Mouse (Mus musculus) thymus, postnatal 10 days (tissue): ENCODE results near the gene Ifitm5.

Experiments
- DNase-seq, 2 experiments: peaks; one replicate each; pipeline ENCODE4 v3.0.0; 2021; ENCODE audit warnings: low spot score in 2 of 2

Gene Ifitm5

GRCm38 (mm10) chr7:140941222-140942051, 8.7 kb downstream of the Ifitm5 start, which contains the start of gene Pgghg:
Gene Pgghg (plus strand): TSS chr7:140941391.
- DNase-seq: peak; percentile 66 to 76

- no peak for DNase-seq
These were observed 10.4 kb downstream of the Ifitm5 start for GRCm38 (mm10) chr7:140939669-140940171.

- DNase-seq: no peak
These were observed 11.2 kb downstream of the Ifitm5 start for GRCm38 (mm10) chr7:140938896-140939295.

DNA sequence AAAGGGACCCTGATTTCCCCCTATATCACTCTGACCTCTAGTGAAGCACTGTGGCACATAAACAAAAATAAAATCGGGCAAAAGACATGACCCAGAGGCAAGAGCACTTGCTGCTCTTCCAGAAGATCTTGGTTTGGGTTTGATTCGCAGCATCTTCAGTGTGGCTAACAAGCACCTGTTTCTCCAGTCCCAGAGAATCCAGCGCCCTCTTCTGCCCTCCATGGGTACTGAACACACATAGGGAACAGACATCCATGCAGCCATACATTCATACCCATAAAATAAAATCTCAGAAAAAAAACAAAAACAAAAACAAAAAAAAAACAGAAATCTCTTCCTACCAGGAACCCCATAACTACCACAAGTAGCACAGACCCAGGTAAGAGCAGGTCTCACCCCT, 11.7 kb downstream of the Ifitm5 start:
- no peak for DNase-seq

DNA sequence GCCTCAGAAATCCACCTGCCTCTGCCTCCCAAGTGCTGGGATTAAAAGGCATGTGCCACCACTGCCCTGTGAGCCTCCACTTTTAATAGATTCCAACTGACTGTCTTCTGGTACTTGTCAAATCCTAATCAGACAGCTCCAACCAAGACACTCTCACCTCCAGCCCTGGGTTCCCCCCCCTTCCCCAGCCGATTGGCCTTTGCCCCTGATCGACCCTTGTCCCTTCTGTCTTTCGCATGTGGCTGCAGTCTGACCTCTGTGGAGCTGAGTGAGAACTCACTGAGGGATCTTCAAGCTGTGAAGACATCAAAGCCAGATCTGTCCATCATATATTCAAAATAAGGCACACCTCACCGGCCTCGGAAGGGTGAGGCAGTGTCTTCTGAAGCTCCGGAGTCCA, 22.9 kb downstream of the Ifitm5 start:
- no peak for DNase-seq

DNA sequence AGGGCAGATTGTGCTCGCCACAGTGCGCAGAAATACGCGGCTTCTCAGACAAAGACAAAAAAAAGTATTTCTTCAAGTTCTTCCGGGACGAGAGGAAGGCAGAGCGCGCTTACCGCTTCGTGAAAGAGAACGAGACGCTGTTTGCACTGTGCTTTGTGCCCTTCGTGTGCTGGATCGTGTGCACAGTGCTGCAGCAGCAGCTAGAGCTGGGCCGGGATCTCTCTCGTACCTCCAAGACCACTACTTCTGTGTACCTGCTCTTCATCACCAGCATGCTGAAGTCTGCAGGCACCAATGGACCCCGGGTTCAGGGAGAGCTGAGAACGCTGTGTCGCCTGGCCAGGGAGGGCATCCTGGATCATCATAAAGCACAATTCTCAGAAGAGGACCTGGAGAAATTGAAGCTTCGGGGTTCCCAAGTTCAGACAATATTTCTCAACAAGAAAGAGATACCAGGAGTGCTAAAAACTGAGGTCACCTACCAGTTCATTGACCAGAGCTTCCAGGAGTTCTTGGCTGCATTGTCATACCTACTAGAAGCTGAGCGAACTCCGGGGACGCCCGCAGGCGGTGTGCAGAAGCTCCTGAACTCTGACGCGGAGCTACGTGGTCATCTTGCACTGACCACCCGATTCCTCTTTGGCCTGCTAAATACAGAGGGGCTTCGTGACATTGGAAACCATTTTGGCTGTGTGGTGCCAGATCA, 26.9 kb downstream of the Ifitm5 start:
- no peak for DNase-seq

- DNase-seq: no peak
These were observed 27.6 kb downstream of the Ifitm5 start for GRCm38 (mm10) chr7:140922398-140923069.

- no peak for DNase-seq
These were observed 28.7 kb downstream of the Ifitm5 start for GRCm38 (mm10) chr7:140921225-140921975.

GRCm38 (mm10) chr7:140920418-140921029, 29.6 kb downstream of the Ifitm5 start, which contains the start of gene Nlrp6:
Gene Nlrp6 (plus strand): TSS chr7:140920902.
- no peak for DNase-seq

GRCm38 (mm10) chr7:140919911-140920310, 30.2 kb downstream of the Ifitm5 start:
- no peak for DNase-seq

DNA sequence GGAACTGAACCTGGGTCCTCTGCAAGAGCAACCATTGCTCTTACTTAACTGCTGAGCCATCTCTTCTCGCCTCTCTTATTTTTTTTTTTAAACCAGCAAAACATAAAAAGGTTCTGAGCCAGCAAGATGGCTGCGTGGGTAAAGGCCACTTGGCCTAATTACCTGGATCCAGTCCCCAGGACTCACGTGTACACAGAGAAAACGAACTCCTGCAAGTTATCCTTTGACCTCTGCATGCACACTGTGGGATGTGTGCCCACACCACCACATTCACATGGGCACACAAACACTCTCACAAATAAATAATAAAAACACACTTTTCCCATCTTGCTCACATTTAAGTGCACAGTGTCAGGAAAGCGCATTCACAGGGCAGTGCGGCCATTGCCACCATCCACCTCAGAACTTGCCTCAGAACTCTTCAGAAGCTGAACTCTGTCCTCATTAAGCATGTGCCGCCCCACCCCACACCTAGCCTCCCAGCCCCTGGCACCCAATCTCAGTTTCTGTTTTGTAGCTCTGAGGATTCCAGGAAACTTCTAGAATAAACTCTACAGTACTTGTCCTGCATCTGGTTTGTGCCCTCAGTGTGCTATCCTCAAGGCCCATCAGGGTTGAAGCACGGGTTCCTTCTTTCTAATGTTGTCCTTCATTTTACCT, 35.9 kb downstream of the Ifitm5 start:
- no peak for DNase-seq

GRCm38 (mm10) chr7:140912846-140913482, 37.1 kb downstream of the Ifitm5 start:
- no peak for DNase-seq

DNA sequence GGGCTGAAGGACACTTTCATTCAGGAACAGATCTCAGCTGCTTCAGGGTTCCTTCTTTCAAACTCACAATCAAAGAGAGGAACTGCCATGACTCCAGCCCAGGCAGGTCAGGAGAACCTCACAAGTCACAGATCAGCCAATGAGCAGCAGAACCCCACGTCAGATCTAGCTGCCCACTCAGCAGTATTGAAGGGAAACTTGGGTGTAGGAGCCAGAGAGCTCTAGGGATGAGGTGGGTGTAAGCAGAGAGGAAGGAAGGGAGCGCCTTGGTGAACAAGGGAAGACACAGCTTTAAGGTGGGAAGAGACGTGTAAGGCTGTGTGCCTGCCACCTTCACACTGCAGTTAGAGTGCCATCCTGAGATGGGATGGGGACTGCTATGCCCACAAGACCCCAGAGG, 37.8 kb downstream of the Ifitm5 start:
- no peak for DNase-seq

- peak; percentile 63 to 78 for DNase-seq
These were observed 41.4 kb downstream of the Ifitm5 start for GRCm38 (mm10) chr7:140908634-140909107.

DNA sequence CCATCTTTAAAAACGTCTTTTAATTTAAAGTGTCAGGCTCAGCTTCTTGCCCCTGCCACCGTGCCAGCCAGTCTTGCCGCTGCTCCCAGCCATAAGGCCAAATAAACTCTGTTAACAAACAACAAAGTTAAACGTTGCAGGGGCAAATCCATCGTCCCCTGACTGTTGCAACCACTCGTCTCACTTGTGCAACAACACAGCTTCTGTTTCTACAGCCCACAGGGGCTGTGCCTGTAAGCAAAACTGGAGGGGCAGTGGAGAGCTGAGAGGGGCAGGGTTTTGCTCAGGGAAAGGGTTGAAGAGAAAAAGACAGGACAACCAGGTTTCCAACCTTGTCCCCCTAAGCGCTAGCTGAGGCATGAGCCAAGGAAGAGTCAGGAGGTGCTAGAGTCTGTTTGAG, 41.9 kb downstream of the Ifitm5 start:
- no peak for DNase-seq

- no peak for DNase-seq
These were observed 42.4 kb downstream of the Ifitm5 start for GRCm38 (mm10) chr7:140907697-140908096.

DNA sequence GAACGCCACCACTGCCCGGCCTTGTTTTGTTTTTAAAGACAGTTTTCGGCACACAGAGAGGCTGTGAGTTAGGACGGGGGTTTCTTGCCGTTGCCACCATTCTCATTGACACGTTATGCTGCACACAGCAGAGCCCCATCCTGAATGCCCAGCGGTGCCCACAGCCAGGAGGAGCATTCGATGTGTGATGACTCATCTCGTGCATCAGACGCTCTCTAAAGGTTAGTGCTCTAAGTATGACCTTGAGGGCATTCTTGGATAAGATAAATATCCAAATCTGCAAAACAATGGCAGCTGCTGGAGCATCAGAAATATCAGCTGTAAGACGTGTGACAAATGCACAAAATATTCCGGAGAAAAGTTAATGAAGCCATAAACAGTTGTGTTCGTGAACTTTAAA, 43.0 kb downstream of the Ifitm5 start:
- no peak for DNase-seq

- DNase-seq: no peak
These were observed 44.4 kb downstream of the Ifitm5 start for GRCm38 (mm10) chr7:140905642-140906081.

DNA sequence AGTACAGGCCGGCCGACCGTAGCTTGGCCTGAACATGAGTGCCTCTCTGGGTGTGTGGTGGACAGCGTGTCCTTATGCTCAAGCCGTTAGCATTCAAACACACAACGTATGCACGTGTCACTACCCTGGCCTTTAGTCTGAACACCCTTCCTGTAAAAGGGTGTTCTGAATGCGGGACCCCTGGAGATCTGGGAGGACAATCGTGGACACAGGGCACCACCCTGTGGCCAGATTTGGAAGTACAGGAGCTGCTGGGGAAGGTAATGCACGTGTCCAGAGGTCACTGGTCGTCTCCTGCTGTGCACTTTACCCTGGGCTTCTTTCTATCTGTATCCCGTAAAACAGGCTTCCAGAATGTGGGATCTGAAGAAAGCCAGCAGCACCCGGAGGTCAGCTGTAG, 46.9 kb downstream of the Ifitm5 start:
- peak; percentile 53 to 79 for DNase-seq
